Mouse (Mus musculus) spleen, embryonic (tissue): ENCODE data around the gene Ccl19.
"Not testable (repeated sequence)": the region's sequence is repeated elsewhere in the genome, so short reads cannot be mapped to it uniquely, and the experiment has no call there.

Source experiments
- CTCF ChIA-PET: fragments of 350-600 bp; sonication (Branson Sonifier 250); formaldehyde crosslinking; loops from one replicate; lab custom pipeline; 2022; lab: Charles Lee

The Ccl19 gene

DNA sequence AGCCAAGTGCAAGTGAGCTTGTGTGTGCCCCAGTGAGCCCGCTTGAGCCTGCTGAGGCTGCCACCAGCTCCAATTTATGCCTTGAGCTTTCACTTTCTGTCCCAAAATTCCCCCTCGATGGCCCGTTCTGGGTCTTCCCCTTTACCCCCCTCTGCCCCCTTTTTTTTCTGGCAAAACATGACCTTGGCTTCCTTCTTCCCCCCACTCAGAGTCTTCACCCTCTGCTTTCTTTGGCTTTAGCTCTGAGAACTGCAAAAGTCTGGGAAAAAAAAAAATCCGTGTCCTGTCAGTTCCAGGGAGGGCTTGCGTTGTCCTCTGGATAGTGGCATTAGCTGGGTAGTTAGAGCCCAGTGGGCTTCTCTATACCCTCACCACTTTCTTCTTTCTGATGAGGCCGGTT lies at the start of gene Ccl19:
Ccl19 (minus strand) TSS at position 101 of the 400 bp plus-strand sequence.
- CTCF ChIA-PET = not testable (repeated sequence)

GRCm38 (mm10) chr4:42773893-42774292 lies 17.5 kb upstream of the Ccl19 start, which contains the start of gene Ccl21a:
Gene Ccl21a, minus strand, starts transcription at chr4:42773993.
- CTCF ChIA-PET = not testable (repeated sequence)

GRCm38 (mm10) chr4:42735245-42735644 lies 21.1 kb downstream of the Ccl19 start, which contains the start of gene 4930578G10Rik:
Gene 4930578G10Rik, plus strand, starts transcription at chr4:42735545.
- CTCF ChIA-PET = not testable (repeated sequence)
